Mouse (Mus musculus) CH12.LX (cell line): ENCODE data around the gene Arsb. TPM values are rescaled to one million over a fixed set of nuclear protein-coding genes. Genes with fewer than 3 reads are reported as not detected.

Experiments
- DNase-seq: peaks from one replicate; pipeline ENCODE4 v3.0.0-alpha.2; 2013; ENCODE audit errors: extremely low read depth
- H3K27ac ChIP-seq: 2 replicates; pipeline ENCODE4 v1.5.1; 2012; ENCODE audit warnings: low read depth, mild to moderate bottlenecking, control low read depth, moderate library complexity; ENCODE audit not compliant: insufficient read depth
- H3K27me3 ChIP-seq: replicated peaks from 2 replicates; pipeline ENCODE3; 2012; ENCODE audit warnings: inconsistent platforms
- H3K36me3 ChIP-seq, 2 experiments: replicated peaks in 1 of 2; 2 replicates each; pipeline versions ENCODE3 to v1.6.1; 2012; ENCODE audit warnings: inconsistent platforms in 1 of 2, low read length in 1 of 2, mild to moderate bottlenecking in 1 of 2, mixed read lengths in 1 of 2, moderate library complexity in 1 of 2; ENCODE audit not compliant: control insufficient read depth in 1 of 2, insufficient read depth in 1 of 2
- H3K4me1 ChIP-seq, 2 experiments: 2 replicates each; pipeline ENCODE4 v1.6.1; 2012; ENCODE audit warnings: inconsistent platforms in 1 of 2, moderate library complexity in 1 of 2; ENCODE audit not compliant: insufficient read depth in 2 of 2, control insufficient read depth in 1 of 2
- H3K4me2 ChIP-seq: 2 replicates; pipeline ENCODE4 v1.6.1; 2012; ENCODE audit warnings: low read depth, mild to moderate bottlenecking, control low read depth; ENCODE audit not compliant: poor library complexity, insufficient read depth, severe bottlenecking
- H3K4me3 ChIP-seq, 3 experiments: fragments of 150-350 bp in 1 of 3; sonication (generic) in 1 of 3; replicated peaks in 1 of 3; 2 replicates each; pipeline versions ENCODE3 to v1.5.1; 2011 to 2012; ENCODE audit warnings: low read depth in 2 of 3, low read length in 2 of 3, mild to moderate bottlenecking in 2 of 3, moderate library complexity in 2 of 3, control low read depth in 1 of 3, improper control_type of control experiment in 1 of 3, inconsistent platforms in 1 of 3, mixed read lengths in 1 of 3; ENCODE audit not compliant: poor library complexity in 1 of 3
- H3K79me2 ChIP-seq: replicated peaks from 2 replicates; pipeline ENCODE4 v1.6.1; 2012; ENCODE audit warnings: mild to moderate bottlenecking, moderate library complexity; ENCODE audit not compliant: control insufficient read depth, poor library complexity, insufficient read depth, severe bottlenecking; ENCODE audit errors: extremely low read depth
- H3K9ac ChIP-seq: 2 replicates; pipeline ENCODE4 v1.6.1; 2012; ENCODE audit warnings: low read depth, mild to moderate bottlenecking, control low read depth, moderate library complexity; ENCODE audit not compliant: insufficient read depth
- H3K9me3 ChIP-seq: replicated peaks from 2 replicates; pipeline ENCODE3; 2012; ENCODE audit warnings: low read length, inconsistent platforms, mixed read lengths
- CHD2 ChIP-seq: IDR thresholded peaks from 2 replicates; pipeline ENCODE4 v1.6.1; 2011; ENCODE audit warnings: low read length, improper control_type of control experiment
- CTCF ChIP-seq, 2 experiments: IDR thresholded peaks in 1 of 2; conservative IDR thresholded peaks in 1 of 2; 2 replicates each; pipeline ENCODE4 v1.5.1; 2011 to 2012; ENCODE audit warnings: low read depth in 2 of 2, low read length in 2 of 2, improper control_type of control experiment in 1 of 2, inconsistent platforms in 1 of 2, mild to moderate bottlenecking in 1 of 2, moderate library complexity in 1 of 2
- ETS1 ChIP-seq: conservative IDR thresholded peaks from 2 replicates; pipeline ENCODE4 v1.6.1; 2012; ENCODE audit warnings: low read depth, mild to moderate bottlenecking, inconsistent platforms, low read length, improper control_type of control experiment, moderate library complexity
- HCFC1 ChIP-seq: IDR thresholded peaks from 2 replicates; pipeline ENCODE4 v1.6.1; 2012; ENCODE audit warnings: low read depth, mild to moderate bottlenecking, inconsistent platforms, low read length, improper control_type of control experiment
- IRF4 ChIP-seq: IDR thresholded peaks from 2 replicates; pipeline ENCODE4 v1.6.1; 2014; ENCODE audit warnings: low read depth, mild to moderate bottlenecking, inconsistent platforms, low read length, improper control_type of control experiment
- JUND ChIP-seq: conservative IDR thresholded peaks from 2 replicates; pipeline ENCODE4 v1.6.1; 2011; ENCODE audit warnings: low read depth, low read length, improper control_type of control experiment
- MAZ ChIP-seq: IDR thresholded peaks from 2 replicates; pipeline ENCODE4 v1.6.1; 2012; ENCODE audit warnings: low read depth, mild to moderate bottlenecking, inconsistent platforms, low read length, improper control_type of control experiment, moderate library complexity
- MEF2A ChIP-seq: IDR thresholded peaks from 2 replicates; pipeline ENCODE4 v1.6.1; 2014; ENCODE audit warnings: low read depth, mild to moderate bottlenecking, inconsistent platforms, low read length, improper control_type of control experiment, borderline replicate concordance
- POLR2AphosphoS2 ChIP-seq: IDR thresholded peaks from 2 replicates; pipeline ENCODE4 v1.6.1; 2011; ENCODE audit warnings: low read depth, low read length, improper control_type of control experiment
- SIN3A ChIP-seq: IDR thresholded peaks from 2 replicates; pipeline ENCODE4 v1.6.1; 2012; ENCODE audit warnings: low read length, improper control_type of control experiment, inconsistent platforms
- SMC3 ChIP-seq: IDR thresholded peaks from 2 replicates; pipeline ENCODE4 v1.6.1; 2011; ENCODE audit warnings: low read depth, low read length, improper control_type of control experiment
- TCF12 ChIP-seq: IDR thresholded peaks from 2 replicates; pipeline ENCODE4 v1.6.1; 2014; ENCODE audit warnings: low read depth, mild to moderate bottlenecking, inconsistent platforms, low read length, improper control_type of control experiment
- USF1 ChIP-seq: IDR thresholded peaks from 2 replicates; pipeline ENCODE4 v1.6.1; 2014; ENCODE audit warnings: low read depth, mild to moderate bottlenecking, inconsistent platforms, low read length, improper control_type of control experiment
- ZMIZ1 ChIP-seq: IDR thresholded peaks from 2 replicates; pipeline ENCODE4 v1.6.1; 2012; ENCODE audit warnings: low read depth, mild to moderate bottlenecking, inconsistent platforms, low read length, improper control_type of control experiment
- ZNF384 ChIP-seq: IDR thresholded peaks from 2 replicates; pipeline ENCODE4 v1.6.1; 2012; ENCODE audit warnings: low read depth, low read length, improper control_type of control experiment, inconsistent platforms
- dilution Hi-C: fragments of 300-500 bp; cut with MboI; formaldehyde crosslinking; loops from 2 replicates; pipeline ENCODE4 v1.14.3; 2020; ENCODE audit warnings: low sequenced_read_pairs; ENCODE audit not compliant: extremely low pct_unique_long_range_greater_than_20kb, extremely low pct_ligation_motif_present
- in situ Hi-C: fragments of 300-500 bp; cut with MboI; formaldehyde crosslinking; loops from 3 replicates; pipeline ENCODE4 v1.14.3; 2019; ENCODE audit warnings: low sequenced_read_pairs, low pct_ligation_motif_present, low pct_unique_long_range_greater_than_20kb, mixed read lengths
- polyA plus RNA-seq: library from polyadenylated mRNA; unstranded; fragments of >175 nt; gene quantifications from 2 replicates; pipeline ENCODE4 v1.2.1, GENCODE M21; 2012; ENCODE audit warnings: low read depth; ENCODE audit not compliant: insufficient read length
- total RNA-seq, 2 experiments: library from RNA; depleted of rRNA; stranded (reverse); fragments of 300-350 nt in 1 of 2; fragments of >200 nt in 1 of 2; gene quantifications; 2 replicates each; pipeline ENCODE4 v1.2.3; 2012 to 2014

Arsb gene
- total and polyA plus RNA-seq, 3 experiments = 1.0 to 9.8 (median 2.0) TPM

DNA sequence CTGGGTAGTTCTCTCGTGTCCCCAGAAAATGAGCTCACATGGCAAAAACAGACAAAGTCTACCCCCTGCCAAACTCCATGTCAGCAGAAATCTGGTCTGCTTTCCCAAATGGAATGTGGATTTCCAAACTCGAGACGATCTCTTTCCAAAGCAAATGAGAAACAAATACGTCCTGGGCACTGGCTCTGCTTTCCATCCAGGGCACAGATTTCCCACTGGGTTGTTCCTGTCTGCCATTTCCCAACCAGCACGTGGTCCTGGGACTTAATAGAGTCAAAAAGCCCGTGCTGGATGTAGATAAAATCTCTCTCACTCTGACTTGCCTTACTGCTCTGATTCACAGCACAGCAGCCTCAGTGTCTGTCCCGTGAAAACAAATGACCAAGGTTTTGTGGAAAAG lies 139.6 kb downstream of the Arsb start:
- H3K36me3 ChIP-seq = no peaks in the 10 kb centered on the region
- H3K4me1 ChIP-seq = peaks cover 0 to 7% of the 10 kb centered on the region in 2 experiments; a peak in 2 of 4 replicates
- no peaks in the 10 kb centered on the region for H3K79me2 ChIP-seq
- dilution Hi-C loops = no loop called here
- H3K9ac ChIP-seq = no peak overlapping the region
- H3K27ac ChIP-seq = no peak overlapping the region
- in situ Hi-C loops = no loop called here
- no peak overlapping the region for H3K4me2 ChIP-seq
- no peak for DNase-seq
- TF ChIP-seq SIN3A (no peak), TCF12 (no peak), MEF2A (no peak), CTCF (conservative IDR thresholded peaks at IDR 0.05 in 1 of 2, IDR thresholded peaks at IDR 0.05 in 1 of 2; ENCODE audit: low read depth in 2 of 2, low read length in 2 of 2) (no peak), SMC3 (no peak), ETS1 (no peak), POLR2AphosphoS2 (no peak), ZNF384 (no peak), USF1 (no peak), HCFC1 (no peak), JUND (no peak)
- TF ChIP-seq, all 38 proteins: peak for 0
- Histone ChIP-seq H3K9me3 (no peaks in the 10 kb centered on the region), H3K4me3 (no peak overlapping the region), H3K27me3 (no peaks in the 10 kb centered on the region)

DNA sequence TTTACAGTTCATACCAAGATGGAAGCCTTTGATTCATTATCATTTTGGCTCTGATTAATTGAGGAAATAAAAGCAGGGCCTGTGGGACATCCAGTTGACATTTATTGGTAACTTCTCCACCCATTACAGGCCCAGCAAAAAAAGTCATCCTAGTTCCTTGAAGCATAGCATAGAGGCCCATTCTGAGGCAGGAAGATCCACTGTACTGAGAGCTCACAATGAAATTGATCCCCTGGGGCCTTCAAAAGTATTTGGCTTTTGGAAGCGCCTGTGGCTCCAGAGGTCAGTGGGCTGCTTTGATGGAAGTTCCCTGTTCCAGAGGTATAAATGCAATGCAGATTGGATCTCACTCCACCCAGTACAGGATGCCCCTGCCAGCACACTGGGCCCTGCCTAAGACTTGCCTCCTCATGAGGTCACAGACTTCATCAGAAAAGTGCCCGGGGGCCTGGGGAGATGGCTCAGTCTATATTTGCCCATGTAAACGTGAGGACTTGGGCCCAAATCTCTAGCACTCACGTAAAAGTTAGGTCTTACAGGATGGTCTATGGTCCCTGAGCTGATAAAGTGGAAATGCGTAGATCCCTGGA lies 141.0 kb downstream of the Arsb start:
- Histone ChIP-seq H3K9ac (no peak overlapping the region), H3K79me2 (no peaks in the 10 kb centered on the region), H3K27me3 (no peaks in the 10 kb centered on the region), H3K27ac (no peak overlapping the region), H3K36me3 (no peaks in the 10 kb centered on the region), H3K4me3 (no peak overlapping the region)
- dilution Hi-C loops = no loop called here
- no peak for DNase-seq
- in situ Hi-C loops = no loop called here
- TF ChIP-seq IRF4 (no peak), ZMIZ1 (no peak), POLR2AphosphoS2 (no peak), CHD2 (no peak), SMC3 (no peak), MAZ (no peak)
- TF ChIP-seq, all 38 proteins: peak for 0
- no peak overlapping the region for H3K4me2 ChIP-seq
- peaks cover 0 to 7% of the 10 kb centered on the region in 2 experiments; a peak in 2 of 4 replicates for H3K4me1 ChIP-seq
- no peaks in the 10 kb centered on the region for H3K9me3 ChIP-seq
